ENCODE assay signal across 7 mouse cellular contexts in genomic region chr10:78124137-78124536, GRCm38 (mm10). TPM values are rescaled to one million over a fixed set of nuclear protein-coding genes. Genes with fewer than 3 reads are reported as not detected.
DNase-seq lines count a peak whose midpoint lies in the region; ATAC-seq and TF ChIP-seq lines count a peak whose summit lies in the region.
"Not testable (repeated sequence)": the region's sequence is repeated elsewhere in the genome, so short reads cannot be mapped to it uniquely, and the experiment has no call there.

No protein-coding gene starts in this region.

- H3K27me3 ChIP-seq in heart, embryonic 13.5 days (replicated peaks); kidney, embryonic 15.5 days; thymus, adult 2 months (ENCODE audit: control insufficient read depth, insufficient read depth, low read length): not testable (repeated sequence)

- H3K9me3 ChIP-seq in heart, embryonic 13.5 days; kidney, embryonic 15.5 days (replicated peaks): not testable (repeated sequence)

- ATAC-seq in heart, embryonic 13.5 days (ENCODE audit: extremely low read depth, insufficient number of reproducible peaks, low FRiP score, low TSS enrichment); kidney, embryonic 15.5 days (replicated peaks; ENCODE audit: low FRiP score): not testable (repeated sequence)

- H3K4me2 ChIP-seq in heart, embryonic 13.5 days = peak overlapping the region; percentile 16; the same call in 1 of the 2 replicates
- 0 out of 2 replicates have a peak overlapping the region, but pooled peaks have one; percentile 16 for H3K4me2 ChIP-seq in kidney, embryonic 15.5 days

- H3K9ac ChIP-seq in heart, embryonic 13.5 days = 0 out of 2 replicates have a peak overlapping the region, but pooled peaks have one; percentile 14
- H3K9ac ChIP-seq in kidney, embryonic 15.5 days = not testable (repeated sequence)

- peak; percentile 22 to 35 for DNase-seq in cerebellum, postnatal 25 days
- peak; percentile 49 to 70 for DNase-seq in kidney, postnatal 4 days
- peak; percentile 33 for DNase-seq in naive thymus-derived CD4-positive, alpha-beta T cell, adult 2 months (ENCODE audit: low read depth)
- not testable (repeated sequence) for DNase-seq in thymus, adult 2 months
- peak; percentile 31 for DNase-seq in urinary bladder, postnatal 14 days (ENCODE audit: low spot score)

- H3K27ac ChIP-seq in heart, embryonic 13.5 days (replicated peaks); kidney, embryonic 15.5 days: not testable (repeated sequence)
- 0 out of 2 replicates have a peak overlapping the region, but pooled peaks have one; percentile 34 for H3K27ac ChIP-seq in thymus, adult 2 months (ENCODE audit: control insufficient read depth, insufficient read depth, low read length)

- not testable (repeated sequence) for H3K4me1 ChIP-seq in heart, embryonic 13.5 days
- H3K4me1 ChIP-seq in kidney, embryonic 15.5 days = peaks cover 12% of the 10 kb centered on the region
- peaks cover 13% of the 10 kb centered on the region for H3K4me1 ChIP-seq in thymus, adult 2 months (replicated peaks; ENCODE audit: control insufficient read depth, insufficient read depth, low read length)

- not testable (repeated sequence) for TF ChIP-seq POLR2A in thymus, adult 2 months (IDR thresholded peaks at IDR 0.05; ENCODE audit: control insufficient read depth, extremely low read depth, insufficient read depth, low read length, poor library complexity)

- not testable (repeated sequence) for H3K36me3 ChIP-seq in heart, embryonic 13.5 days; kidney, embryonic 15.5 days; thymus, adult 2 months (ENCODE audit: control insufficient read depth, insufficient read depth, low read length)

- not testable (repeated sequence) for TF ChIP-seq CTCF in thymus, adult 2 months (IDR thresholded peaks at IDR 0.05; ENCODE audit: borderline replicate concordance, control insufficient read depth, extremely low read depth, insufficient read depth, low read length, poor library complexity)

- 26% methylated on average over 6 of the region's 6 CpGs for WGBS in heart, embryonic 13.5 days
- WGBS in kidney, embryonic 15.5 days = 22% methylated on average over 6 of the region's 6 CpGs
- 30% methylated on average over 6 of the region's 6 CpGs for WGBS in thymus, adult 2 months

- H3K4me3 ChIP-seq in heart, embryonic 13.5 days; kidney, embryonic 15.5 days (replicated peaks); thymus, adult 2 months (ENCODE audit: control insufficient read depth, insufficient read depth, low read length): not testable (repeated sequence)

RNA-seq across cellular contexts. Expression of gene D10Jhu81e, which starts 45.4 kb away (rescaled TPM):
- polyA plus RNA-seq in heart, embryonic 13.5 days (2015; fragmentation: Nextera tagmentation; extraction: Ambion mirVana) = 46.2 and 48.3 TPM in 2 replicates
- 43.2 TPM in 2 replicates for polyA plus RNA-seq in kidney, embryonic 15.5 days (2015; fragmentation: Nextera tagmentation; extraction: Ambion mirVana)
- polyA plus RNA-seq in thymus, adult 2 months (2012; rRNA removed) = 148 and 156 TPM in 2 replicates

RNA-seq across cellular contexts. Expression of gene Icosl, which starts 55.0 kb away (rescaled TPM):
- 1.3 and 1.8 TPM in 2 replicates for polyA plus RNA-seq in heart, embryonic 13.5 days (2015; fragmentation: Nextera tagmentation; extraction: Ambion mirVana)
- polyA plus RNA-seq in kidney, embryonic 15.5 days (2015; fragmentation: Nextera tagmentation; extraction: Ambion mirVana) = 5.6 and 7.1 TPM in 2 replicates
- 23.1 and 26.5 TPM in 2 replicates for polyA plus RNA-seq in thymus, adult 2 months (2012; rRNA removed)
